Mouse (Mus musculus) liver, postnatal 0 days (tissue): ENCODE measurements at regions not wholly inside any gene's neighbourhood (a gene's known extent, or its start where the extent isn't known, plus 50 kb on each side); places are given as distances from the start of the nearest gene placed in this dataset.

Source experiments
- ATAC-seq: fragments of 200-750 bp; cut with Nextera tagmentation; 2 replicates; pipeline ENCODE4 v1.8.0; 2017; ENCODE audit warnings: mild to moderate bottlenecking, moderate library complexity
- DNase-seq: peaks from one replicate; pipeline ENCODE4 v3.0.0-alpha.2; 2016
- H3K27ac ChIP-seq: fragments of 300-500 bp; sonication (generic); 2 replicates; pipeline ENCODE4 v1.5.1; 2014; ENCODE audit warnings: antibody characterized with exemption, moderate library complexity, mild to moderate bottlenecking, low read depth
- H3K27me3 ChIP-seq: fragments of 300-500 bp; sonication (generic); 2 replicates; pipeline ENCODE4 v1.6.1; 2014; ENCODE audit warnings: low read length, control low read depth, mixed read lengths; ENCODE audit not compliant: insufficient read depth
- H3K36me3 ChIP-seq: fragments of 300-500 bp; sonication (generic); replicated peaks from 2 replicates; pipeline ENCODE4 v1.6.1; 2014; ENCODE audit warnings: mild to moderate bottlenecking, control low read depth, low read length, moderate library complexity, mixed read lengths; ENCODE audit not compliant: insufficient read depth
- H3K4me1 ChIP-seq: fragments of 300-500 bp; sonication (generic); 2 replicates; pipeline ENCODE4 v1.6.1; 2014; ENCODE audit warnings: antibody characterized with exemption, mild to moderate bottlenecking, control low read depth; ENCODE audit not compliant: insufficient read depth
- H3K4me2 ChIP-seq: fragments of 300-500 bp; sonication (generic); 2 replicates; pipeline ENCODE4 v1.6.1; 2014; ENCODE audit warnings: low read depth, mild to moderate bottlenecking, low read length, moderate library complexity, mixed read lengths
- H3K4me3 ChIP-seq: fragments of 300-500 bp; sonication (generic); 2 replicates; pipeline ENCODE4 v1.5.1; 2014; ENCODE audit warnings: low read depth, low read length
- H3K9ac ChIP-seq: fragments of 300-500 bp; sonication (generic); replicated peaks from 2 replicates; pipeline ENCODE4 v1.6.1; 2014; ENCODE audit warnings: mild to moderate bottlenecking, moderate library complexity
- H3K9me3 ChIP-seq: fragments of 300-500 bp; sonication (generic); 2 replicates; pipeline ENCODE4 v1.6.1; 2016; ENCODE audit warnings: mild to moderate bottlenecking, control low read depth, low read length, mixed read lengths
- CTCF ChIP-seq: sonication (generic); IDR thresholded peaks from 2 replicates; pipeline ENCODE4 v1.5.1; 2016; ENCODE audit warnings: antibody characterized with exemption, low read depth
- EP300 ChIP-seq: IDR thresholded peaks from 2 replicates; pipeline ENCODE4 v1.6.1; 2016; ENCODE audit warnings: antibody characterized with exemption, low read depth, mild to moderate bottlenecking
- WGBS: fragments of 180-500 bp; shearing (Covaris S2); extraction: QIAGEN DNeasy Blood & Tissue Kit; methylation state at CpG from one replicate; pipeline ENCODE4 v1.1.7; 2014; ENCODE audit not compliant: insufficient replicate concordance; 5-methylcytosine and 5-hydroxymethylcytosine counted together

GRCm38 (mm10) chr17:47069206-47069605 lies 58.9 kb upstream of the Ubr2 start:
- Histone ChIP-seq H3K27me3 (no peaks in the 10 kb centered on the region), H3K9me3 (no peaks in the 10 kb centered on the region), H3K4me3 (no peak overlapping the region), H3K4me2 (no peak overlapping the region), H3K36me3 (no peaks in the 10 kb centered on the region), H3K4me1 (no peaks in the 10 kb centered on the region), H3K9ac (no peak overlapping the region), H3K27ac (no peak overlapping the region)
- TF ChIP-seq CTCF (no peak), EP300 (no peak)
- no peak for DNase-seq
- ATAC-seq, result no peak
- WGBS, result 93% methylated on average over 2 of the region's 2 CpGs

- Histone ChIP-seq H3K9ac (no peak overlapping the region), H3K36me3 (no peaks in the 10 kb centered on the region), H3K4me2 (no peak overlapping the region), H3K27ac (no peak overlapping the region), H3K4me1 (no peaks in the 10 kb centered on the region), H3K27me3 (no peaks in the 10 kb centered on the region), H3K9me3 (no peaks in the 10 kb centered on the region), H3K4me3 (no peak overlapping the region)
- WGBS, result 73% methylated on average over 4 of the region's 4 CpGs
- no peak for DNase-seq
- ATAC-seq, result no peak
- no peak for TF ChIP-seq EP300
- TF ChIP-seq CTCF, result no peak
Measured at GRCm38 (mm10) chr17:47065307-47065901, 55.0 kb upstream of the Ubr2 start.

GRCm38 (mm10) chr17:47064592-47065306 lies 54.4 kb upstream of the Ubr2 start:
- H3K9me3 ChIP-seq, result no peaks in the 10 kb centered on the region
- no peak overlapping the region for H3K27ac ChIP-seq
- ATAC-seq (no peak), DNase-seq (no peak)
- H3K36me3 ChIP-seq, result no peaks in the 10 kb centered on the region
- no peaks in the 10 kb centered on the region for H3K27me3 ChIP-seq
- no peak overlapping the region for H3K9ac ChIP-seq
- TF ChIP-seq EP300 (no peak), CTCF (no peak)
- H3K4me2 ChIP-seq, result no peak overlapping the region
- 75% methylated on average over 14 of the region's 14 CpGs for WGBS
- no peak overlapping the region for H3K4me3 ChIP-seq
- no peaks in the 10 kb centered on the region for H3K4me1 ChIP-seq

GRCm38 (mm10) chr17:47064006-47064405 lies 53.6 kb upstream of the Ubr2 start:
- H3K9me3 ChIP-seq, result no peaks in the 10 kb centered on the region
- no peak for ATAC-seq
- 71% methylated on average over 4 of the region's 4 CpGs for WGBS
- DNase-seq, result no peak
- no peaks in the 10 kb centered on the region for H3K27me3 ChIP-seq
- no peak overlapping the region for H3K9ac ChIP-seq
- no peak for TF ChIP-seq CTCF
- no peak for TF ChIP-seq EP300
- no peak overlapping the region for H3K4me3 ChIP-seq
- H3K36me3 ChIP-seq, result no peaks in the 10 kb centered on the region
- no peaks in the 10 kb centered on the region for H3K4me1 ChIP-seq
- no peak overlapping the region for H3K27ac ChIP-seq
- no peak overlapping the region for H3K4me2 ChIP-seq

- peak overlapping the region; percentile 95; the same call in 1 of the 2 replicates for H3K27ac ChIP-seq
- no peak for ATAC-seq
Measured at GRCm38 (mm10) chr17:47061031-47061620, 50.8 kb upstream of the Ubr2 start.

More at GRCm38 (mm10) chr17:47061031-47061620, 50.8 kb upstream of the Ubr2 start:
- 65% methylated on average over 8 of the region's 8 CpGs for WGBS
- no peak overlapping the region for H3K4me2 ChIP-seq
- H3K36me3 ChIP-seq, result no peaks in the 10 kb centered on the region
- H3K27me3 ChIP-seq, result no peaks in the 10 kb centered on the region
- DNase-seq, result no peak
- H3K9ac ChIP-seq, result no peak overlapping the region
- no peaks in the 10 kb centered on the region for H3K4me1 ChIP-seq
- peaks cover 6% of the 10 kb centered on the region for H3K9me3 ChIP-seq
- TF ChIP-seq EP300, result no peak
- TF ChIP-seq CTCF, result no peak
- H3K4me3 ChIP-seq, result no peak overlapping the region
